Mouse (Mus musculus) adrenal gland, postnatal 25 days (tissue): Measurements from ENCODE around the gene Ncmap. TPM values are rescaled to one million over a fixed set of nuclear protein-coding genes. Genes with fewer than 3 reads are reported as not detected.
A peak's percentile ranks its signal among the peaks of the same experiment; 100 is the strongest.
"Not testable (repeated sequence)": the region's sequence is repeated elsewhere in the genome, so short reads cannot be mapped to it uniquely, and the experiment has no call there.

Source experiments
- DNase-seq: peaks from one replicate; pipeline ENCODE4 v3.0.0; 2021; ENCODE audit warnings: mixed read lengths
- total RNA-seq: library from RNA; stranded (reverse); gene quantifications from 2 replicates; pipeline ENCODE4 v1.2.3, GENCODE M21; 2021

Ncmap gene
- total RNA-seq, 1 experiment from 2014 or later, result not detected

GRCm38 (mm10) chr4:135397551-135397950, 476 bp downstream of the Ncmap start:
- no peak for DNase-seq

GRCm38 (mm10) chr4:135396303-135396702, 1.7 kb downstream of the Ncmap start:
- no peak for DNase-seq

- DNase-seq, result no peak
These were observed 2.7 kb downstream of the Ncmap start for GRCm38 (mm10) chr4:135395375-135395774.

GRCm38 (mm10) chr4:135394666-135395065, 3.4 kb downstream of the Ncmap start:
- DNase-seq, result no peak

GRCm38 (mm10) chr4:135393381-135393780, 4.6 kb downstream of the Ncmap start:
- DNase-seq, result no peak

- no peak for DNase-seq
These were observed 5.2 kb downstream of the Ncmap start for GRCm38 (mm10) chr4:135392801-135393200.

GRCm38 (mm10) chr4:135391014-135391413, 7.0 kb downstream of the Ncmap start:
- no peak for DNase-seq

- no peak for DNase-seq
These were observed 12.4 kb downstream of the Ncmap start for GRCm38 (mm10) chr4:135385614-135386013.

- peak; percentile 72 for DNase-seq
These were observed 15.7 kb downstream of the Ncmap start for GRCm38 (mm10) chr4:135382316-135382715.

GRCm38 (mm10) chr4:135381355-135381754, 16.7 kb downstream of the Ncmap start:
- no peak for DNase-seq

GRCm38 (mm10) chr4:135377241-135377640, 20.8 kb downstream of the Ncmap start:
- no peak for DNase-seq

GRCm38 (mm10) chr4:135375444-135375843, 22.6 kb downstream of the Ncmap start:
- DNase-seq, result no peak

GRCm38 (mm10) chr4:135373299-135373698, 24.7 kb downstream of the Ncmap start:
- no peak for DNase-seq

- DNase-seq, result no peak
These were observed 27.7 kb downstream of the Ncmap start for GRCm38 (mm10) chr4:135370372-135370771.

GRCm38 (mm10) chr4:135362828-135363227, 35.2 kb downstream of the Ncmap start:
- no peak for DNase-seq

GRCm38 (mm10) chr4:135361722-135362121, 36.3 kb downstream of the Ncmap start:
- DNase-seq, result no peak

GRCm38 (mm10) chr4:135358736-135359135, 39.3 kb downstream of the Ncmap start:
- DNase-seq, result no peak

- DNase-seq, result no peak
These were observed 40.7 kb downstream of the Ncmap start for GRCm38 (mm10) chr4:135357221-135357920.

GRCm38 (mm10) chr4:135355886-135356550, 42.0 kb downstream of the Ncmap start:
- DNase-seq, result no peak

- DNase-seq, result not testable (repeated sequence)
These were observed 43.3 kb downstream of the Ncmap start for GRCm38 (mm10) chr4:135354751-135355150.

- no peak for DNase-seq
These were observed 44.1 kb downstream of the Ncmap start for GRCm38 (mm10) chr4:135353794-135354450.

- DNase-seq, result peak; percentile 100
These were observed 44.8 kb downstream of the Ncmap start, which contains the start of gene Srrm1 for GRCm38 (mm10) chr4:135353066-135353793. Srrm1 (minus strand) TSS chr4:135353321.
